Mouse (Mus musculus): ENCODE results near the gene Pfdn2. TPM values are rescaled to one million over a fixed set of nuclear protein-coding genes. Genes with fewer than 3 reads are reported as not detected.
"Not testable (repeated sequence)": the region's sequence is repeated elsewhere in the genome, so short reads cannot be mapped to it uniquely, and the experiment has no call there.

Gene Pfdn2
- 99.2 and 103 TPM in 2 replicates for polyA plus RNA-seq (2015; fragmentation: Nextera tagmentation; extraction: Ambion mirVana)

GRCm38 (mm10) chr1:171345225-171346094 is at the start of gene Pfdn2, which contains the start of gene Nit1:
Pfdn2 (plus strand) TSS chr1:171345670.
Nit1 (minus strand) TSS chr1:171345646.
- peak within 1 kb of the TSS; percentile 66 for H3K4me2 ChIP-seq (replicated peaks; ENCODE audit: low read depth, low read length)
- H3K27ac ChIP-seq (ENCODE audit: low read length): peak within 1 kb of the TSS; percentile 65
- no peaks in the 10 kb centered on the region for H3K9me3 ChIP-seq (ENCODE audit: low read length)
- peaks cover 23% of the 10 kb centered on the region for H3K36me3 ChIP-seq (ENCODE audit: insufficient read depth, low read length)
- ATAC-seq (ENCODE audit: low FRiP score, low TSS enrichment): peak; percentile 90
- peaks cover 21% of the 10 kb centered on the region for H3K4me1 ChIP-seq (ENCODE audit: insufficient read depth, low read length)
- peak within 1 kb of the TSS; percentile 90 for H3K4me3 ChIP-seq (ENCODE audit: low read length)
- under 1% methylated on average over 50 of the region's 53 CpGs for WGBS
- peak within 1 kb of the TSS; percentile 81 for H3K9ac ChIP-seq (replicated peaks; ENCODE audit: low read length)
- H3K27me3 ChIP-seq (ENCODE audit: insufficient read depth, low read length): no peaks in the 10 kb centered on the region

GRCm38 (mm10) chr1:171298226-171298625 is 47.2 kb upstream of the Pfdn2 start:
- Histone ChIP-seq H3K4me1 (ENCODE audit: insufficient read depth, low read length) (peaks cover 8% of the 10 kb centered on the region; the same call in 1 of the 2 replicates), H3K27ac (ENCODE audit: low read length) (no peak overlapping the region), H3K4me2 (replicated peaks; ENCODE audit: low read depth, low read length) (no peak overlapping the region), H3K36me3 (ENCODE audit: insufficient read depth, low read length) (no peaks in the 10 kb centered on the region), H3K9me3 (ENCODE audit: low read length) (no peaks in the 10 kb centered on the region), H3K27me3 (ENCODE audit: insufficient read depth, low read length) (peaks cover 9% of the 10 kb centered on the region; the same call in 1 of the 2 replicates), H3K9ac (replicated peaks; ENCODE audit: low read length) (no peak overlapping the region), H3K4me3 (ENCODE audit: low read length) (no peak overlapping the region)
- 77% methylated on average over 3 of the region's 3 CpGs for WGBS
- no peak for ATAC-seq (ENCODE audit: low FRiP score, low TSS enrichment)

GRCm38 (mm10) chr1:171306157-171306556 is 39.3 kb upstream of the Pfdn2 start:
- not testable (repeated sequence) for H3K9ac ChIP-seq (replicated peaks; ENCODE audit: low read length); H3K9me3 ChIP-seq (ENCODE audit: low read length); H3K27ac ChIP-seq (ENCODE audit: low read length); H3K4me3 ChIP-seq (ENCODE audit: low read length); H3K4me2 ChIP-seq (replicated peaks; ENCODE audit: low read depth, low read length); H3K36me3 ChIP-seq (ENCODE audit: insufficient read depth, low read length); H3K4me1 ChIP-seq (ENCODE audit: insufficient read depth, low read length); ATAC-seq (ENCODE audit: low FRiP score, low TSS enrichment); H3K27me3 ChIP-seq (ENCODE audit: insufficient read depth, low read length)
- 69% methylated on average over 5 of the region's 5 CpGs for WGBS

GRCm38 (mm10) chr1:171309321-171309720 is 36.1 kb upstream of the Pfdn2 start:
- no peak overlapping the region for H3K27ac ChIP-seq (ENCODE audit: low read length)
- H3K4me2 ChIP-seq (replicated peaks; ENCODE audit: low read depth, low read length): no peak overlapping the region
- no peak overlapping the region for H3K4me3 ChIP-seq (ENCODE audit: low read length)
- no peaks in the 10 kb centered on the region for H3K36me3 ChIP-seq (ENCODE audit: insufficient read depth, low read length)
- WGBS: 71% methylated on average over 2 of the region's 2 CpGs
- H3K4me1 ChIP-seq (ENCODE audit: insufficient read depth, low read length): no peaks in the 10 kb centered on the region
- no peaks in the 10 kb centered on the region for H3K27me3 ChIP-seq (ENCODE audit: insufficient read depth, low read length)
- no peak overlapping the region for H3K9ac ChIP-seq (replicated peaks; ENCODE audit: low read length)
- no peak for ATAC-seq (ENCODE audit: low FRiP score, low TSS enrichment)
- H3K9me3 ChIP-seq (ENCODE audit: low read length): no peaks in the 10 kb centered on the region

GRCm38 (mm10) chr1:171319748-171320147 is 25.7 kb upstream of the Pfdn2 start:
- H3K27me3 ChIP-seq (ENCODE audit: insufficient read depth, low read length): no peaks in the 10 kb centered on the region
- WGBS: 11% methylated on average over 7 of the region's 7 CpGs
- no peak overlapping the region for H3K27ac ChIP-seq (ENCODE audit: low read length)
- peak overlapping the region; percentile 24 for H3K9ac ChIP-seq (replicated peaks; ENCODE audit: low read length)
- no peaks in the 10 kb centered on the region for H3K9me3 ChIP-seq (ENCODE audit: low read length)
- peak overlapping the region; percentile 46 for H3K4me2 ChIP-seq (replicated peaks; ENCODE audit: low read depth, low read length)
- no peak for ATAC-seq (ENCODE audit: low FRiP score, low TSS enrichment)
- H3K4me3 ChIP-seq (ENCODE audit: low read length): peak overlapping the region; percentile 41
- H3K4me1 ChIP-seq (ENCODE audit: insufficient read depth, low read length): no peaks in the 10 kb centered on the region
- no peaks in the 10 kb centered on the region for H3K36me3 ChIP-seq (ENCODE audit: insufficient read depth, low read length)

- Histone ChIP-seq H3K36me3 (ENCODE audit: insufficient read depth, low read length) (no peaks in the 10 kb centered on the region), H3K4me3 (ENCODE audit: low read length) (peak overlapping the region; percentile 41), H3K4me1 (ENCODE audit: insufficient read depth, low read length) (no peaks in the 10 kb centered on the region), H3K9ac (replicated peaks; ENCODE audit: low read length) (peak overlapping the region; percentile 24), H3K4me2 (replicated peaks; ENCODE audit: low read depth, low read length) (peak overlapping the region; percentile 46), H3K27ac (ENCODE audit: low read length) (no peak overlapping the region), H3K27me3 (ENCODE audit: insufficient read depth, low read length) (no peaks in the 10 kb centered on the region), H3K9me3 (ENCODE audit: low read length) (no peaks in the 10 kb centered on the region)
- no peak for ATAC-seq (ENCODE audit: low FRiP score, low TSS enrichment)
- WGBS: 11% methylated on average over 5 of the region's 5 CpGs
Observed at GRCm38 (mm10) chr1:171320151-171320550, 25.3 kb upstream of the Pfdn2 start.

- no peak overlapping the region for H3K27ac ChIP-seq (ENCODE audit: low read length)
- H3K9me3 ChIP-seq (ENCODE audit: low read length): no peaks in the 10 kb centered on the region
- H3K27me3 ChIP-seq (ENCODE audit: insufficient read depth, low read length): no peaks in the 10 kb centered on the region
- H3K9ac ChIP-seq (replicated peaks; ENCODE audit: low read length): no peak overlapping the region
- no peaks in the 10 kb centered on the region for H3K36me3 ChIP-seq (ENCODE audit: insufficient read depth, low read length)
- H3K4me1 ChIP-seq (ENCODE audit: insufficient read depth, low read length): no peaks in the 10 kb centered on the region
- H3K4me2 ChIP-seq (replicated peaks; ENCODE audit: low read depth, low read length): no peak overlapping the region
- no peak for ATAC-seq (ENCODE audit: low FRiP score, low TSS enrichment)
- H3K4me3 ChIP-seq (ENCODE audit: low read length): no peak overlapping the region
Observed at GRCm38 (mm10) chr1:171321415-171321814, 24.1 kb upstream of the Pfdn2 start.

GRCm38 (mm10) chr1:171322012-171322411 is 23.5 kb upstream of the Pfdn2 start:
- no peak overlapping the region for H3K9ac ChIP-seq (replicated peaks; ENCODE audit: low read length)
- 0 out of 2 replicates have a peak overlapping the region, but pooled peaks have one; percentile 1 for H3K27ac ChIP-seq (ENCODE audit: low read length)
- H3K4me1 ChIP-seq (ENCODE audit: insufficient read depth, low read length): peaks cover under 1% of the 10 kb centered on the region; the same call in 1 of the 2 replicates
- no peaks in the 10 kb centered on the region for H3K36me3 ChIP-seq (ENCODE audit: insufficient read depth, low read length)
- no peak overlapping the region for H3K4me3 ChIP-seq (ENCODE audit: low read length)
- 64% methylated on average over 1 of the region's 1 CpGs for WGBS
- peak; percentile 80 for ATAC-seq (ENCODE audit: low FRiP score, low TSS enrichment)
- H3K27me3 ChIP-seq (ENCODE audit: insufficient read depth, low read length): no peaks in the 10 kb centered on the region
- H3K4me2 ChIP-seq (replicated peaks; ENCODE audit: low read depth, low read length): no peak overlapping the region
- H3K9me3 ChIP-seq (ENCODE audit: low read length): no peaks in the 10 kb centered on the region

- peaks cover 17% of the 10 kb centered on the region for H3K4me1 ChIP-seq (ENCODE audit: insufficient read depth, low read length)
- H3K27ac ChIP-seq (ENCODE audit: low read length): no peak overlapping the region
- WGBS: 73% methylated on average over 2 of the region's 2 CpGs
- no peak overlapping the region for H3K4me3 ChIP-seq (ENCODE audit: low read length)
- H3K36me3 ChIP-seq (ENCODE audit: insufficient read depth, low read length): no peaks in the 10 kb centered on the region
- ATAC-seq (ENCODE audit: low FRiP score, low TSS enrichment): no peak
- H3K9me3 ChIP-seq (ENCODE audit: low read length): no peaks in the 10 kb centered on the region
- no peaks in the 10 kb centered on the region for H3K27me3 ChIP-seq (ENCODE audit: insufficient read depth, low read length)
- no peak overlapping the region for H3K4me2 ChIP-seq (replicated peaks; ENCODE audit: low read depth, low read length)
- H3K9ac ChIP-seq (replicated peaks; ENCODE audit: low read length): no peak overlapping the region
Observed at GRCm38 (mm10) chr1:171325571-171325970, 19.9 kb upstream of the Pfdn2 start.

GRCm38 (mm10) chr1:171326588-171326987 is 18.9 kb upstream of the Pfdn2 start:
- H3K27me3 ChIP-seq (ENCODE audit: insufficient read depth, low read length); H3K4me2 ChIP-seq (replicated peaks; ENCODE audit: low read depth, low read length); H3K4me3 ChIP-seq (ENCODE audit: low read length); ATAC-seq (ENCODE audit: low FRiP score, low TSS enrichment); H3K9me3 ChIP-seq (ENCODE audit: low read length); H3K27ac ChIP-seq (ENCODE audit: low read length); H3K9ac ChIP-seq (replicated peaks; ENCODE audit: low read length); H3K36me3 ChIP-seq (ENCODE audit: insufficient read depth, low read length): not testable (repeated sequence)
- WGBS: 76% methylated on average over 4 of the region's 4 CpGs
- H3K4me1 ChIP-seq (ENCODE audit: insufficient read depth, low read length): peaks cover 25% of the 10 kb centered on the region
